Mouse (Mus musculus) small intestine, adult 2 months (tissue): ENCODE measurements around the gene Pink1. TPM values are rescaled to one million over a fixed set of nuclear protein-coding genes. Genes with fewer than 3 reads are reported as not detected.

ENCODE experiments used
- H3K27ac ChIP-seq: fragments of 200-500 bp; 2 replicates; pipeline ENCODE4 v1.5.1; 2012; ENCODE audit warnings: low read depth, low read length, control low read depth, inconsistent platforms; ENCODE audit not compliant: insufficient read depth
- H3K27me3 ChIP-seq: fragments of 200-500 bp; 2 replicates; pipeline ENCODE4 v1.6.1; 2012; ENCODE audit warnings: mild to moderate bottlenecking, moderate library complexity, low read length, inconsistent platforms; ENCODE audit not compliant: control insufficient read depth, insufficient read depth
- H3K36me3 ChIP-seq: fragments of 200-500 bp; 2 replicates; pipeline ENCODE4 v1.6.1; 2012; ENCODE audit warnings: mild to moderate bottlenecking, low read length, control low read depth, inconsistent platforms; ENCODE audit not compliant: control insufficient read depth, insufficient read depth
- H3K4me1 ChIP-seq: fragments of 200-500 bp; 2 replicates; pipeline ENCODE4 v1.6.1; 2012; ENCODE audit warnings: low read length, inconsistent platforms, mixed read lengths; ENCODE audit not compliant: control insufficient read depth, insufficient read depth, insufficient read length
- H3K4me3 ChIP-seq: fragments of 200-500 bp; 2 replicates; pipeline ENCODE4 v1.5.1; 2012; ENCODE audit warnings: low read depth, mild to moderate bottlenecking, control low read depth, inconsistent platforms, low read length, moderate library complexity
- CTCF ChIP-seq: fragments of 200-500 bp; IDR thresholded peaks from 2 replicates; pipeline ENCODE4 v1.5.1; 2012; ENCODE audit warnings: low read depth, mild to moderate bottlenecking, control low read depth, inconsistent platforms, low read length, moderate library complexity, mixed read lengths; ENCODE audit not compliant: insufficient replicate concordance, insufficient read length; ENCODE audit errors: extremely low read depth
- POLR2A ChIP-seq: fragments of 200-500 bp; IDR thresholded peaks from 2 replicates; pipeline ENCODE4 v1.6.1; 2012; ENCODE audit warnings: low read depth, mild to moderate bottlenecking, control low read depth, inconsistent platforms, low read length, moderate library complexity
- WGBS: fragments of 180-500 bp; shearing (Covaris S2); methylation state at CpG from one replicate; pipeline ENCODE4 v1.1.7; 2018; 5-methylcytosine and 5-hydroxymethylcytosine counted together
- polyA plus RNA-seq: library from polyadenylated mRNA; depleted of rRNA; stranded (reverse); fragments of >200 nt; gene quantifications from 2 replicates; pipeline ENCODE4 v1.2.3, GENCODE M21; 2012

The Pink1 gene
- polyA plus RNA-seq, 1 experiment = 134 TPM

GRCm38 (mm10) chr4:138322692-138323091 lies 3.4 kb downstream of the Pink1 start:
- H3K4me3 ChIP-seq = no peak overlapping the region
- H3K36me3 ChIP-seq = peaks cover 7% of the 10 kb centered on the region
- H3K4me1 ChIP-seq = peaks cover 4% of the 10 kb centered on the region
- no peak overlapping the region for H3K27ac ChIP-seq
- WGBS = 69% methylated on average over 4 of the region's 4 CpGs
- TF ChIP-seq POLR2A (no peak), CTCF (no peak)
- H3K27me3 ChIP-seq = no peaks in the 10 kb centered on the region

DNA sequence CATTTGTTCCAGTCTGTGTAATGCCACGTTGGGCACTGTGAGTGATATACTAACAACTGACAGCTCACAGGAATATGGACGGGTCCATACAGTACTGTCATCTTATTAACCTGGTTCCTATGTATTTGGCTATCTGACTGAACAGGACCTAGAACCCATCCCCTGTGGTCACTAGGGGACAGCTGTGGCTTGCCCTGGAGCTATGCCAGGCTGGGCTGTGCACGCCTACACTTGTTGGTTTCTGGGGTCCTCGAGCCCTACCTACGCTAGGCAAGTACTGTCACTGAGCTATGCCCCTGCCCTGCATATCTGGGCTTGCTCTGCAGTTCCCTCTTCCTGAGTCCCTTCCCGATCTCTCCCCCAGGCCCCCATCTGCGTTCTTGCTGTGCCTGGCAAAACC lies 4.6 kb downstream of the Pink1 start:
- Histone ChIP-seq H3K36me3 (peaks cover 11% of the 10 kb centered on the region), H3K27ac (no peak overlapping the region), H3K4me3 (no peak overlapping the region), H3K4me1 (peaks cover 4% of the 10 kb centered on the region), H3K27me3 (no peaks in the 10 kb centered on the region)
- TF ChIP-seq CTCF (no peak), POLR2A (no peak)
- WGBS = 78% methylated on average over 7 of the region's 7 CpGs

DNA sequence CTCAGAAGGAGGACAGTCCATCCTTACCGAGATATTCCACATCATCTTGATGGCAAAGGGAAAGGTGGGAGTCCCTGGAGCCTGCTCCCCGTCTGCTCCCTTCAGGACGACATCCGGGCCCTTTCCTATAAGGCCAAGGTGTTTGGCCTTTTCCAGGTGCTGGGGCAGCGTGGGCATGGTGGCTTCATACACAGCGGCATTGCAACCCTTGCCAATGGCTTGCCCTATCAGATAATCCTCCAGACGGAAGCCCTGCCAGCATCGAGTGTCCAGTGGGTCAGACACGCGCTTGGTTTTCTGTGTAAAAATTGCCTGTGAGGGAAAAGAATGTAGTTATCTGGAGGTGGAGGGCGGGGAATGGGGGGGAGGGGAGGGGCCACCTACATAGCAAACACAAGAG lies 5.4 kb downstream of the Pink1 start:
- 67% methylated on average over 11 of the region's 11 CpGs for WGBS
- Histone ChIP-seq H3K4me3 (no peak overlapping the region), H3K36me3 (peaks cover 14% of the 10 kb centered on the region), H3K27ac (no peak overlapping the region), H3K27me3 (no peaks in the 10 kb centered on the region), H3K4me1 (peaks cover 4% of the 10 kb centered on the region)
- TF ChIP-seq CTCF (no peak), POLR2A (no peak)

GRCm38 (mm10) chr4:138319508-138319907 lies 6.6 kb downstream of the Pink1 start:
- H3K27ac ChIP-seq = no peak overlapping the region
- no peak overlapping the region for H3K4me3 ChIP-seq
- H3K27me3 ChIP-seq = no peaks in the 10 kb centered on the region
- TF ChIP-seq CTCF (peak; percentile 100), POLR2A (no peak)
- 24% methylated on average over 10 of the region's 10 CpGs for WGBS
- H3K36me3 ChIP-seq = peaks cover 18% of the 10 kb centered on the region
- peaks cover 2% of the 10 kb centered on the region; the same call in 1 of the 2 replicates for H3K4me1 ChIP-seq

GRCm38 (mm10) chr4:138318509-138319266 lies 7.4 kb downstream of the Pink1 start:
- H3K4me3 ChIP-seq = no peak overlapping the region
- TF ChIP-seq CTCF = peak; percentile 83; the same call in 1 of the 2 replicates
- TF ChIP-seq POLR2A = no peak
- no peak overlapping the region for H3K27ac ChIP-seq
- peaks cover 22% of the 10 kb centered on the region for H3K36me3 ChIP-seq
- WGBS = 63% methylated on average over 6 of the region's 6 CpGs
- H3K27me3 ChIP-seq = no peaks in the 10 kb centered on the region
- no peaks in the 10 kb centered on the region for H3K4me1 ChIP-seq

GRCm38 (mm10) chr4:138316369-138316768 lies 9.7 kb downstream of the Pink1 start:
- Histone ChIP-seq H3K27me3 (no peaks in the 10 kb centered on the region), H3K36me3 (peaks cover 40% of the 10 kb centered on the region)
- WGBS = 94% methylated on average over 6 of the region's 6 CpGs

GRCm38 (mm10) chr4:138315781-138316180 lies 10.3 kb downstream of the Pink1 start:
- 71% methylated on average over 9 of the region's 9 CpGs for WGBS

More at GRCm38 (mm10) chr4:138316369-138316768, 9.7 kb downstream of the Pink1 start:
- H3K4me3 ChIP-seq = no peak overlapping the region
- no peak for TF ChIP-seq POLR2A
- TF ChIP-seq CTCF = peak; percentile 43; the same call in 1 of the 2 replicates
- H3K27ac ChIP-seq = no peak overlapping the region
- no peaks in the 10 kb centered on the region for H3K4me1 ChIP-seq

More at GRCm38 (mm10) chr4:138315781-138316180, 10.3 kb downstream of the Pink1 start:
- H3K36me3 ChIP-seq = peaks cover 46% of the 10 kb centered on the region
- H3K27me3 ChIP-seq = no peaks in the 10 kb centered on the region
- TF ChIP-seq POLR2A (no peak), CTCF (peak; percentile 57; the same call in 1 of the 2 replicates)
- H3K27ac ChIP-seq = no peak overlapping the region
- H3K4me1 ChIP-seq = no peaks in the 10 kb centered on the region
- H3K4me3 ChIP-seq = no peak overlapping the region
